Mouse (Mus musculus): ENCODE measurements at regions not wholly inside any gene's neighbourhood (a gene's known extent, or its start where the extent isn't known, plus 50 kb on each side); places are given as distances from the start of the nearest gene placed in this dataset.

GRCm38 (mm10) chr5:144621967-144622366 lies 76.3 kb downstream of the Nptx2 start:
- DNase-seq (ENCODE audit: extremely low spot score in 1 of 2, low spot score in 1 of 2), result no peak

GRCm38 (mm10) chr5:144623358-144623757 lies 77.7 kb downstream of the Nptx2 start:
- peak in 1 of 2 experiments; percentile 14 for DNase-seq (ENCODE audit: extremely low spot score in 1 of 2, low spot score in 1 of 2)

DNA sequence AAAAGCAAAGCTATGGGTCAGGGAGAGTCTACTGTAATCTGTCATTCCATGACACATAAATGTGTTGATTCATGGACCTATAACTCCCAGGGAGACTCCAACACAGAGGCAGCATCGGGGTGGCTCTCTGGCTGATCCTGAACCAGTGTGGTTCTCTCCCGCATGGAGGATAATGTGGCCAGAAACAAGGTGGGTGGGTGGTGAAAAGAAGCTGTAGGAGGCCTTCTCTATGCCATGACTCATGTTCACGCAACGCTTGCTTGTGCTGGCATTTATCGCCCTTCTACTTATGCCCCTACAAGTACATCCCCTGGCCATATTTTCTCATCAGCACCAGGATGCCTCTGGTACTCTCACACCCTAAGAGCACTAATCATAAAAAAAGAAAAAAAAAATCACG lies 86.6 kb downstream of the Nptx2 start:
- no peak for DNase-seq (ENCODE audit: extremely low spot score in 1 of 2, low spot score in 1 of 2)

DNA sequence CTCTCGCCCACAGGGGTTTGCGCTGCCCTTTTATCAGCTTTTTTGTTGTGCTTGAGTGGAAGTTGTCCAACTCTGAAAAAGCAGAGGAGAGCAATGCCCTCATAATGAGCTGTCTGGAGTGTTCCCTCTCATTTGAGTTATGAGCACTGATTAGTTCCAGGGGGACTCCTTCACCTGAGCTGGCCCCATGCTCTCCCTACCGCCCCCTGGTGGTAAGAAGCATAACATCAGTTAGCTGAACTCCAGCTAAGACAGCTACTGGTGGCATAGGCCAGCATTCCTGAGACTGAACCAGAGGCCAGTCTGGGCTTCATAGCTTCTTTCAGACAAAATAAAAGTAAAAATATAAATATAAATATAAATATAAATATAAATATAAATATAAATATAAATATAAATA lies 92.9 kb downstream of the Nptx2 start:
- DNase-seq (ENCODE audit: extremely low spot score in 1 of 2, low spot score in 1 of 2), result peak in 1 of 2 experiments; percentile 59

DNA sequence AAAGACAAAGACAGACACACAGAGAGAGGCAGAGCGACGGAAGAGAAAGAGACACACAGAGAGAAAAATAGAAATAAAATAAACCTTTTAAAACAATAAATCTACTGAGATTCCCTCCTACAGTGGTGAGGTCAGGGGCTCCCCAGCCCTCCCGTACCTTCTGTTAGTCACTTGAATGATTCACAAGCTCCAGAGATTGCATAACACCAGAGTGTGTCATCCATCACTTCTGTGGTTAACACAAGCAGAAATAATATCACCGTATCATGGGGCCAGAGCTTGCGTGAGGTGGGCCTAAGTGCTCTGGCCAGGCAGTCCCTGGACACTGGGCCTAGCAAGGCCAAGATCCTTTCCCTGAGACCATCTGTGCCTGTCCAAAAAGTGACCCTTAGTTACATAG lies 93.9 kb downstream of the Nptx2 start:
- DNase-seq (ENCODE audit: extremely low spot score in 1 of 2, low spot score in 1 of 2), result no peak

- no peak for DNase-seq (ENCODE audit: extremely low spot score in 1 of 2, low spot score in 1 of 2)
These were observed 97.1 kb downstream of the Nptx2 start for GRCm38 (mm10) chr5:144642766-144643165.

GRCm38 (mm10) chr5:144643438-144643837 lies 97.7 kb downstream of the Nptx2 start:
- no peak for DNase-seq (ENCODE audit: extremely low spot score in 1 of 2, low spot score in 1 of 2)

DNA sequence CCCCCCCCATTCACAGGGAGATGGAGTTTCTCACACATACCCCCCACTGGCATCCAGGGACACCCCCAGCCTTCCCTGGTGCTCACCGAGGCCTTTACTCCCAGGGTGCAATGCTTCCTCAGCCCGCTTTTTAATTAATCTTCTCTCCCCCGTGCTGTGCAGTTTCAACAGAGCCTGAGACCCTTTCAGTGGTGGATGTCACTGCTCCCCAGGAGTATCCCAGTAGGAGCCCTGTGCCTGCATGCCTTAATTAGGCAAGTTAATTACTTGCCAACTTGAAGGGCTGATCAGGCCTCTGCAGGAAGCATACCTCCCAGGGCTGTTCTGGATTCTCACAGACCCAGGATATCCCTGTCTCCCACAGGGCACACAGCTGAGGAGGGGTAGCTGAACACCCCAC lies 99.7 kb downstream of the Nptx2 start:
- DNase-seq (ENCODE audit: extremely low spot score in 1 of 2, low spot score in 1 of 2), result no peak

DNA sequence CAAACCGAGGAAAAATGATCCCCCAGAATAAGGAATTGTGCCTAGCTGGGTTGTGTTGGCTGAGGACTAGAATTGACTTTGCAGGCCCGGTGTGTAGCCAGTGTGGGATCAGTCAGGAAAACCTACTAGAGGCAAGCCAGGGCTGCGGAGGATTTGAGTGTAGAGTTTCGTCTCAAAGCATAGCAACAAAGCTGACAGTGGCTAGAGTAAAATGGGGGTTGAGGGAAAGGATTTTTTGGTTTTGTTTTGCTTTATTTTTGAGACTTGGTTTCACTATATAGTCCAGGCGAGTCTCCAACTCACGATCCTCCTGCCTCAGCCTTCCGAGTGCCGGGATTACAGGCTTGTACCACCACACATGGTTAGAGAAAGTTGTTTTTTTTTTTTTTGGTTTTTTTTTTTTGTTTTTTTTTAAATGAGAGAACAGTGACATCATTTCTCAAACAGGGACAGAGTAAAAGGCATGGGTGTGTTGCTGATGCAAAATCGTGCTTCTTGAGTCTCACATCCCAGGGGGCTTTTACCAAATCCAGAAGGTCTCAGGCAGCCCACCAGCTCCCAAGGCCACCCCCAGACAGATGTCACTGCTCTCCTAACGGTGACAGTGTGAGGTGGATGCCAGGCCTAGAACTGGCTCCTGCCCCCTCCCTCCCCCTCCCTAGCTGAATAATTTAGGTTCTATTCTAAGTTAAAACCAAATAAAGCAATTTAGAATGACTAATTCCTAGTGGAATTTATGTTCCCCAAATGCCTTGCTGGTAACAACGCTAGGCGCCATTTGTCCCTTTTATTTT lies 101.8 kb downstream of the Nptx2 start:
- no peak for DNase-seq (ENCODE audit: extremely low spot score in 1 of 2, low spot score in 1 of 2)

DNA sequence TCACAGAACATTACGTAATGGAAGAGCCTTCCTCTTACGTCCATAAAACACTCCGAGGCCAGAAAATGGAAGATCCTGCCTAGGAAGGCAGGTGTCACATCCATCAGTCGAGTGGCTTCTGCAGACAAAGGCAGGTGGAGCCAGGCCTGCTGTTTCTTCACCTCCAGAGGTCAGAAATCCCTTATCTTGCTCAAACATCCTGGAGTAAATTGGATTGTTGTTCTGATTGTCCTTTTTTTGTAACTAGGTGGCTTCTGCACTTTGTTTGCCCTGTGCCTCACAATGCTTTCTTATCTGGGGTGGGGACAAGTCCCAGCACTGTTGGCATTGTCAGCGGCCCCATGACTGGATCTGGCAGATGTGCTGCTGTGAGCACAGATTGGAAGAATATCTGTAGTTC lies 106.5 kb downstream of the Nptx2 start:
- no peak for DNase-seq (ENCODE audit: extremely low spot score in 1 of 2, low spot score in 1 of 2)

- DNase-seq (ENCODE audit: extremely low spot score in 1 of 2, low spot score in 1 of 2), result no peak
These were observed 99.6 kb downstream of the Tmem130 start for GRCm38 (mm10) chr5:144662031-144662430.

- DNase-seq (ENCODE audit: extremely low spot score in 1 of 2, low spot score in 1 of 2), result no peak
These were observed 97.6 kb downstream of the Tmem130 start for GRCm38 (mm10) chr5:144663981-144664380.

GRCm38 (mm10) chr5:144664571-144665295 lies 96.9 kb downstream of the Tmem130 start:
- no peak for DNase-seq (ENCODE audit: extremely low spot score in 1 of 2, low spot score in 1 of 2)

GRCm38 (mm10) chr5:144668060-144668459 lies 93.6 kb downstream of the Tmem130 start:
- no peak for DNase-seq (ENCODE audit: extremely low spot score in 1 of 2, low spot score in 1 of 2)

DNA sequence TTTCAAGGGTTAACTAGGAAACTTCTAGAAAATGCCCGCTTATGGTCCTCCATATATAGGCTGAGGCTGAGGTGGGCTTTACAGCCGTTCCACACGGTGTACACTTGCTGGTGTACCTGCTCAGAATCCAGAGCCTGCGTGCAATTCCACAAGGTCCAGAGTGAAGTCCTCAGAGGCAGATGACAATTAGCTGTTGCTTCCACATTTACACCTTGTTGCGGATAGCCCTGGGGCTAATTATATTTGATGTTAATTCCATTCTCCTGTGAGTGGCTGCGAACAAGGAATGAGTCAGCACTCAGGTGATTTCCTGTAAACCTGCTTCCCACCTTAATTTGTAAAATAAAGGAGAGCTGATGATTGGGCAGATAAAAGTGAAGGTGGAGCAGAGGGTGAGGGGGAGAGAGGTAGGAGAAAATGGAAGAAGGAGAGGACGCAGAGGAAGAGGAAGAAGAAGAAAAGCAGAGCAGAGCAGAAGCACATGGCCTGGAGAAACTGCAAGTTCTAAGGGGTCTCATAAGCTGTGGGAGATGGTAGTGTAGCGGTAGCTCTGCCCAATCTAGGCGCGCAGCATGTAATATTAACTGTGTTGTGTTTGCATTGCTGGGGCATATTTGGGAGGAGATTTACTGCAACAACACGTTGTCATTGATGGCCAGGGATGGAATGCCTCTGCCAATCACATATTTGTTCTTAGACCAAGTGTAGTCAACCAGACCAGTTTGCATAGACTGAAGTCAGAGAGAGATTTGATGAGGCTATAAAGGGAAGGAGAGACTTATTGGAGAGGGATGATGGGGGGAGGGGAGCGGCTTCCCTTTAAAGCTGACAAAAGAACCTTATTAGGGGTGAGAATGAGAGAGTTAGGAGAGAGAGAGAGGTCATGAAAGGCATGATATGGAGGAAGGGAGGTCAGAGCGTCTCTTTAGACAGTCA lies 82.5 kb downstream of the Tmem130 start:
- no peak for DNase-seq (ENCODE audit: extremely low spot score in 1 of 2, low spot score in 1 of 2)

DNA sequence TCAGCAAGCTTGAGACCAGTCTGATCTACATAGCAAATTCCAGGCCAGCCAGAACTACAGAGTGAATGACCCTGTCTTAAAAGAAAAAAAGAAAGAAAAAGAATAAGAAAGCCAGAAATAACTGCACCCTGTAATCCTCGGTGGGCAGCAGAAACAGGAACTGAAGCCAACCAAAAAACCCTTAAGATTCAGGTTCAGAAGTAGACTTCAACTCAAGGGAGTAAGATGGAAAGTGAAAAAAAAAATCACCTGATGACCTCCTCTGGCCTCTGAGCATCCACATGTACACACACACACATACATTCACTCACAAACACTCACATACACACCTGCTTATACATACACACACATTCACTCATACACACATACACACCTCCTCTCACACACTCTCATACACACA lies 77.4 kb downstream of the Tmem130 start:
- DNase-seq (ENCODE audit: extremely low spot score in 1 of 2, low spot score in 1 of 2), result no peak
